Mouse (Mus musculus): ENCODE results near the gene Tex44.

DNA sequence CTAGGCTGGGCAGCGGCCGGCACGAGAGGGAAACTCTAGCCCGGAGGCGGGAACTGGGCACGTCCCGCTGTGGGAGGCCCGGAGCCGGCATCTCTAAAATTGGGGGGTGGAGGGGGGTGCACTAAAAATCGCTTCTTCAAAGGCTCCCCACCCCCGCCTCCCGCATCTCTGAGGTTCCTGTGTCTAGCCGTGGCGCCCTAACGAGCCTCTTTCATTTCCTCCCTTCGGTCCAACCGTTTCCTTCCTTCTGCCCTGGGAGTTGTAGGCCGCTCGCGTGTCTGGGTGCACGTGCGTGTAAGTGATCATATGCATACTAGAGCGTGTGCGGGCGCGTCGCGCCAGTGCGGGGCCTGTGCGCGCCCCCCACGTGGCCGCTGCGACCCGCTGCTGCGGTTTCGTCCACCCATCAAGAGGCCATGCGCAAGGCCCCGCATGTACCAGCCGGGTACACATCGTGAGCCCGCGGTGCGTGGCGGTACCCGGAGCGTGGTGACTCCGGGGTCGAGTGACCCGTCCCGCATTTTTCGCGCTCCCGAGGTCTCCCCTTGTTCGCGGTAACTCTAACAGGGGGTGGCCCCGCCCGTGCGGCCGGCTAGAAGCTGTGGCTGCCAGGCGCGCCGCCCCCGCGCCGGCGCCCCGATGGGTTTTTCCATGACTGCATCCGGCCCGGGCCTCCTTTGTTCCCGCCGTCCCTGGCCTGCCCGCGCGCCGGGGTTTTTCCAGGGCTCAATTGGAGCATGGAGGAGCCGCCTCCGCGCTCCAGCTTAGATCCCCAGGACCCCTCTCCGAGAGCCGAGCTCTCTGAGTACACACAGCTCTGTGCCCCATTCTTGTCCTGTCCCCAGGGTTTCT, 16.1 kb downstream of the Tex44 start:
- TF ChIP-seq POLR2AphosphoS5 (IDR thresholded peaks at IDR 0.05; ENCODE audit: insufficient replicate concordance, low read depth, low read length) (no peak), CTCF (IDR thresholded peaks at IDR 0.05; ENCODE audit: low read depth, low read length) (no peak), TAL1 (conservative IDR thresholded peaks at IDR 0.05; ENCODE audit: low read depth, low read length) (no peak), GATA1 (IDR thresholded peaks at IDR 0.05; ENCODE audit: borderline replicate concordance, low read length) (no peak), GATA2 (IDR thresholded peaks at IDR 0.05; ENCODE audit: borderline replicate concordance, low read depth, low read length) (no peak)
